Mouse (Mus musculus) fat pad, adult 2 months (tissue): ENCODE results near the gene Ccdc14.
A peak's percentile ranks its signal among the peaks of the same experiment; 100 is the strongest.
"Not testable (repeated sequence)": the region's sequence is repeated elsewhere in the genome, so short reads cannot be mapped to it uniquely, and the experiment has no call there.

Experiments
- DNase-seq: peaks from one replicate; pipeline ENCODE4 v3.0.0-alpha.2; 2011; ENCODE audit warnings: low read depth, low spot score; ENCODE audit errors: extremely low read depth

Gene Ccdc14

GRCm38 (mm10) chr16:34690334-34691144 is at the start of gene Ccdc14:
TSS of gene Ccdc14 (plus strand) at chr16:34690616.
- DNase-seq: peak; percentile 50

DNA sequence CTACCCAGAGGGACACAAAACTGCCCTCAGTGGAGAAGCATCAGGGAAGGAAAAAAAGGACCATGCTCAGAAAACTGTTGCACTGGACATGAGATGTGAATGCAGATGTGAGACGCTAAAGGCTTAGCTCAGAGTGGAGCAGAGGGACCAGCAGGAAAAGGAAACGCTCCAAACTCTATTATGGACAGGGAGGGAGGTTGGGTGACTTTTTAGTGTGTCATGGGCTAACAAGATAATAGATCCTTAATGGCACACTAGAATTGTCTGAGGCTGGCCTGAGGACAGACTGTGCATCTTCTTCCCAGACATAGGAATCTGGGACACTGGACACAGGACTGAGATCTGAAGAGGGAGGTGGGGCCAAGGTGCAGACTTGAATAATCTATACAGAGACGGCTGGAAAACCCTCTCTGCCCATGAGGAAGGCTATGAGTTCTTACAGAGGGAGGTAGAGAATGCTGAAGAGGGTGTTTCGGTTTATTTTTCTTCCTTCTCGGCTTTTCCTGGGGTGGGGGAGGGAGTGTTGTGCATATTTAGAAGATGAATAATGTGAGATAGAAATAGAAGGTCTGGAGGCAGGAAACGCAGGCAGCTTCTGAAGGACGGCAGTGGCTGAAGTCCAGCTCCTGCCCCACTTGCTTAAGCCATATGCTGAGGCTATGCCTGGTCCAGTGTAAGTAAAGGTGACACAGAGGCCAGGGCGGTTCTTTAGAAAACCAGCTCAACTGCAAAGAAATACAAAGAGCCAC is 46.7 kb upstream of the Ccdc14 start:
- DNase-seq: no peak

- DNase-seq: no peak
Observed at GRCm38 (mm10) chr16:34649621-34650020, 40.8 kb upstream of the Ccdc14 start, which contains the start of gene Ropn1. TSS of gene Ropn1 (plus strand) at chr16:34649921.

- no peak for DNase-seq
Observed at GRCm38 (mm10) chr16:34653023-34653422, 37.4 kb upstream of the Ccdc14 start.

DNA sequence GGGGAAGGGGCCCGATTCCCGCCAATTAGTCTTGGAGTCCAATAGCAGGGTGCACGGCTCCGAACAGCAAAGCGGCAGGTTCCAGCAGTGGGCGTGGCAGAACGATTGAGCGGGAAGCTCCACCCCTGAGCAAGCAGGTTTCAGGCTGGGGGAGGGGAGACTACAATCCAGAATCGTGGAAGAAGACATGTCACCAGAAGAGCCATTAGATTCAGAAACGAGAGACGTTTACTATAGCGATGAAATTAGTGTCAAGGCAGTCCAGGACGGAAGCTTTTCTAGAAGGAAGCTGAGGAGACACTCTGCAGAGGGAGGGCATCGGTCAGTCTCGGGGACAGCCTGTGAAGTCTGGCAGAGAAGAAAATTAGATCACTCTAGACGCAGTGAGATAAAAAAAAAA is 32.9 kb upstream of the Ccdc14 start:
- not testable (repeated sequence) for DNase-seq

GRCm38 (mm10) chr16:34657983-34658382 is 32.4 kb upstream of the Ccdc14 start:
- DNase-seq: no peak

- no peak for DNase-seq
Observed at GRCm38 (mm10) chr16:34658388-34658787, 32.0 kb upstream of the Ccdc14 start.

DNA sequence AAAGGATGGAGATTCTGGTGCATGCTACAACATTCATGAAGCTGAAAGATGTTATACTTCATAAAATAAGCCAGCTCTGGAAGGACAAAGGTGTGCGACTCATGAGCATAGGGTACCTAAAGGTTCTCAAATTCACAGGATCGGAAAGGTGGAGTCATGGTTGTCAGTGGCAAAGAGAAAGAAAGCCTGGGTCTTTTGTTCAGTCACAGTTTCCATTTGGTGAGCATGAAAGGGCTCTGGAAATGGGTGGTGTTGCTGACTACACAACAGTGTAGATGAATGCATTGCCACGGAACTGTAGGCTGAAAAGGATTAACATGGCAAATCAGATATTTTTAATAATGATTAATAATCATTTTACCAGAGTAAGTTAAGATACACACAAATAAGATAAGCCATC is 25.9 kb upstream of the Ccdc14 start:
- no peak for DNase-seq

- DNase-seq: no peak
Observed at GRCm38 (mm10) chr16:34667031-34667726, 23.2 kb upstream of the Ccdc14 start.

DNA sequence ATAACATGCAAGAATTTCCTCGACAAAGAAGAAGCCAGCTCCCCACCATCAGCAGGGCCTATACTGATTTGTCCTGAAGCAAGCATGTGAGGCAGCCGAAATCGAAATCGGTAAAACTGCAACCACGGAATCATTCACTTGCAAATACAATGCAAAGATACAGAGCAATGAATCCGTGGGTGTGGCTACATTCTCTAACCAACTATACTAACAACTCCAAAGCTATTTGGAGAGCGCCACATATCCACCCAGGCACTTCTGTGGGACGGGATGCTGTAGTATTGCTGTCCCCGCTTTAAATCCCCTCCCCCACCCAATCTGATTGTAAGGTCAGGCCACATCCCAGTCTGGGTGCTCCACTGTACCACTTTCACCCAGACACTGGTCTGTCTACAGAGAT is 22.1 kb upstream of the Ccdc14 start:
- no peak for DNase-seq

- no peak for DNase-seq
Observed at GRCm38 (mm10) chr16:34671966-34672365, 18.4 kb upstream of the Ccdc14 start.

DNA sequence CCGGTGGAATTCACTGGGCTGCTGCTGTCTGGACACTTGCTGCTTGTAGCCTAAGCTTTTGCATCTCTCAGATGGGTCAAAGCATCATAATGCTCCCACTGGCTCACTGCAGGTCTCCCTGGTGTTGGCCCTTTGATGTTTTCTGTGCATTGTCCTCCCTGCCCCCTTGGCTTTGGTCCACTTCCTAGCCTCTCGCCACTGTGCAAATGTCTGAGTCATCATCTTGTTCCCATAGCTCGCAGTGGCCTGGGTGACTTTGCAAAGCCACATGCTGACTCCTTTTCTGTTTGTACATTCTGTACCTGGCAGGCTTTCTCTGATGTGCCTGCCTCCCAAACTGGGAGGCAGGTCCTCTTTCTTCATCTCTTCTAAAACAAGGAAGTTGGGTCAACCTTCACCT is 17.6 kb upstream of the Ccdc14 start:
- DNase-seq: no peak

DNA sequence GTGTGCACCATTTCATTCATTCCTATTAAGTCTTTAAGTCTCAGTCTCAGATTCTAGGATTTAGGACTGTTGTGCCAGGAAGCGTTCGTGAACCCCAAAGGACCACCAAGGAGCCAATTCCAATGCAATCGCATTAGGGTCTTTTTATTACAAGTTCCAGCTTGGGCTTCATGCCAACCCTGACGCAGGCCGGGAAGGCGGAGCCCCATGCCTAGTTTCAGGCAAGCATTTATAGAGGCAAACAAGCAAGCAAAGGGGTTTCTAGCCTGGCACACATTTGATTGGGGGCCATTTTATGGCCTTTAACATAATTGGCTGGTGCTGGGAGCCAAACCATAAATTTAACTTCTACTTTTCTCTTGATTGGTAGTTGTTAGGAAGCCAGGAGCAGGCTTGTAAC is 16.1 kb upstream of the Ccdc14 start:
- DNase-seq: no peak

DNA sequence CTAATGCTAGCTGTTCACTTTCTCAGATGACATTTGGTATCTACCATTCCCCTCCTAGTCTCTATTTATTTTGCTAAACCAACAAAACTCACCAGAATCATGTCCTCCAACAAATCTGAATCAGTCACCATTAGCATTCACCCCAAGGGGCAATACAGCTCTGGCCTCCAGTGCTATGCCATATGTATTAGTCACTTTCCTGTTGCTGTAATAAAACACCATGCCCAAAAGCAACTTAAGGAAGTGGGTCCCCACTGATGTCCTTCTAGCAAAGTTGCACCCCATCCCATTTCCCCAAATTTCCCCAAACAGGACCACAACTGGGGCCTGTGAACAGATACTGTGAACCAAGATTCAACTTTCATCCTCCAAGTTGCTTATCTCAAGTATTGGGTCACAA is 8.6 kb upstream of the Ccdc14 start:
- no peak for DNase-seq

DNA sequence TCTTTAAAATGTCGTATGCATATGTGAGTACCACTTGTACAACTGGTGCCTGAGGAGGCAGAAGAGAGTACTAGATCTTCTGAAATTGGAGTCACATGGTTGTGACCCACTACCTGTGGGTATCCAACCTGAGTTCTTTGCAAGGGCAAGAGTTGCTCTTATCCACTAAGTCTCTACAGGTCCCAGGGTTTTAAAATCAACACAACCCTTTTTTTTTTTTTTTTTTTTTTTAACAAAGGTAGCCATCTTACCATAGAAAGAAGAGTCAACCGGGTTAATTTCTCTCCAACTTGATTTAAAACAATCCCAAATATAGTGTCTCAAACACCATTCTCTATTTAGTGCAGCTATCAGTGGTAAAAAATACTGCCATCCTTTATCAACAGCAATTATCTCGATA is 537 bp upstream of the Ccdc14 start:
- no peak for DNase-seq

- no peak for DNase-seq
Observed at GRCm38 (mm10) chr16:34691156-34691555, 740 bp downstream of the Ccdc14 start.

GRCm38 (mm10) chr16:34694477-34694876 is 4.1 kb downstream of the Ccdc14 start:
- no peak for DNase-seq

GRCm38 (mm10) chr16:34698721-34699120 is 8.3 kb downstream of the Ccdc14 start:
- DNase-seq: not testable (repeated sequence)

DNA sequence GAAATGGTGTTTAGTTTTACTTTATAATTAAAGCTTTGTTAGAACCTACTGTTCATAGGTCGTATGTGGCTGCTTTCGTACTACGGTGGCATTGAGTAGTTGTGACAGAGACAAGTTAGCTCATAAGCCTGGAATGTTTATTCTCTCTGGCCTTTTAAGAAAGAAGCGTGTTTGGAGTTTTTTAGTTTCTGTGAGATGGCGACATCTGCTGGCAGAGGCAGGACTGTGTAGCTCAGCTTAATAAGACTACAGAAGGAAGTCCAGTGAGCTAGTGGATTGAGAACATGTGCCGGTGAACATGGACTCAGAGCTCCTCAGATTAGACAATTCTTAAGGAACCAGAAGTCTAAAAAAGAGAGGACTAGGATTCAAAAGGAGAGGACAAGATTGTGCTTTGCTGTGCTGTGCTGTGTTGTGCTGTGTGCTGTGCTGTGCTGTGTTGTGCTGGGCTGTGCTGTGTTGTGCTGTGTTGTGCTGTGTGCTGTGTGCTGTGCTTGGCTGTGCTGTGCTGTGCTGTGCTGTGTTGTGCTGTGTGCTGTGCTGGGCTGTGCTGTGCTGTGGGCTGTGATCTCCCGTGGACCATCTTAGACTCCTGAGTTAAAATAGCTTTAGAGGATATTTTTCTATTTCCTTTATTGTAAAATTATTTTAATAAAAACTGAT is 9.9 kb downstream of the Ccdc14 start:
- DNase-seq: peak; percentile 23

DNA sequence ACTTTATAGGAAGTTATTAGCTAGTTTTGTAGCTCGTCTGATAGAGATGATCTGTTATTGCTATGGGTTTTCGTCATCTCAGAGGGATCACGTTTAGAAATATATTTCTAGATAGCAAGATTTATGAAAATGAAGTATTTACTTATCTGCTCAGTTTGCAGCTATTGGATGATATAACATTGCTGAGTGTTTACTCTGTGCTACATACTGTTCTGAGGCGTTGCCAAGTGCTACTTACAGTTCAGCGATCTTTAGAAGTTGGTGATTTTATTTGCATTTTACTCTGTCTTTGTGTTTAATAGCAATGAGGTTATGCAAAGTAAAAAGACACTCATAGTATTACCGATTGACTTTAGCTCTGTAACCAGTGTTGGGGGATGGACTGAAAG is 10.4 kb downstream of the Ccdc14 start:
- DNase-seq: no peak

GRCm38 (mm10) chr16:34706019-34706418 is 15.6 kb downstream of the Ccdc14 start:
- no peak for DNase-seq
